Comparison of ENCODE assay signal across 8 mouse cellular contexts in genomic region chr12:81781105-81781909, GRCm38 (mm10). TPM values are rescaled to one million over a fixed set of nuclear protein-coding genes. Genes with fewer than 3 reads are reported as not detected.
DNase-seq lines count a peak whose midpoint lies in the region; ATAC-seq lines count a peak whose summit lies in the region.

Gene Map3k9, minus strand, starts transcription at chr12:81781175.

- DNase-seq in T-cell, adult 2 months (ENCODE audit: low spot score): peak; percentile 87
- DNase-seq in cerebellum, postnatal 4 days (ENCODE audit: low spot score in 2 of 2): peak; percentile 89 to 95
- DNase-seq in gastrocnemius, adult 18-20 months (ENCODE audit: low spot score): peak; percentile 88
- DNase-seq in left cerebral cortex, adult 11 months (ENCODE audit: low spot score): peak; percentile 92
- peak; percentile 94 for DNase-seq in lung, postnatal 36 days
- peak; percentile 96 for DNase-seq in retina, embryonic 14.5 days (ENCODE audit: low spot score)
- DNase-seq in thymus, postnatal 36 days: peak; percentile 92 to 93

- no peaks in the 10 kb centered on the region for H3K36me3 ChIP-seq in hindbrain, embryonic 16.5 days (ENCODE audit: control insufficient read depth, insufficient read depth, low read length)

- under 1% methylated on average over 39 of the region's 56 CpGs for WGBS in hindbrain, embryonic 16.5 days

- no peaks in the 10 kb centered on the region for H3K9me3 ChIP-seq in hindbrain, embryonic 16.5 days (ENCODE audit: control insufficient read depth, low read length)

- peaks cover 20% of the 10 kb centered on the region for H3K4me1 ChIP-seq in hindbrain, embryonic 16.5 days (ENCODE audit: control insufficient read depth, insufficient read depth, low read depth, low read length)

- H3K27me3 ChIP-seq in hindbrain, embryonic 16.5 days (replicated peaks; ENCODE audit: control insufficient read depth, insufficient read depth, low read length): no peaks in the 10 kb centered on the region

- peak within 1 kb of the TSS; percentile 58 for H3K4me2 ChIP-seq in hindbrain, embryonic 16.5 days (ENCODE audit: low read length)

- peak within 1 kb of the TSS; percentile 88 for H3K4me3 ChIP-seq in hindbrain, embryonic 16.5 days (ENCODE audit: low read length)

- ATAC-seq in hindbrain, embryonic 16.5 days: peak; percentile 97

- peak within 1 kb of the TSS; percentile 92 for H3K9ac ChIP-seq in hindbrain, embryonic 16.5 days (ENCODE audit: low read depth, low read length)

- peak within 1 kb of the TSS; percentile 85 for H3K27ac ChIP-seq in hindbrain, embryonic 16.5 days (ENCODE audit: low read depth, low read length)

RNA-seq across cellular contexts. Expression of gene Map3k9, which starts in this region (rescaled TPM):
- total RNA-seq in gastrocnemius, adult 18-20 months (2021): under 1 TPM; 0.07 to 0.14 TPM
- polyA plus RNA-seq in hindbrain, embryonic 16.5 days (2015; fragmentation: Nextera tagmentation; extraction: Ambion mirVana): 7.3 and 8.7 TPM in 2 replicates

Comparison
In these comparisons a context has a peak if more than half of its experiments do, and no peak if none do; other contexts are left out.
1. Peak in every context shown above with its lines: DNase-seq, ATAC-seq, H3K4me3 ChIP-seq and H3K27ac ChIP-seq.
2. Peak in DNase-seq in gastrocnemius, adult 18-20 months; RNA of the gene not detected or under 1 TPM.